Mouse (Mus musculus): Measurements from ENCODE around the gene Tbr1. TPM values are rescaled to one million over a fixed set of nuclear protein-coding genes. Genes with fewer than 3 reads are reported as not detected.

The Tbr1 gene
- polyA plus RNA-seq, 1 experiment: 0.68 TPM

DNA sequence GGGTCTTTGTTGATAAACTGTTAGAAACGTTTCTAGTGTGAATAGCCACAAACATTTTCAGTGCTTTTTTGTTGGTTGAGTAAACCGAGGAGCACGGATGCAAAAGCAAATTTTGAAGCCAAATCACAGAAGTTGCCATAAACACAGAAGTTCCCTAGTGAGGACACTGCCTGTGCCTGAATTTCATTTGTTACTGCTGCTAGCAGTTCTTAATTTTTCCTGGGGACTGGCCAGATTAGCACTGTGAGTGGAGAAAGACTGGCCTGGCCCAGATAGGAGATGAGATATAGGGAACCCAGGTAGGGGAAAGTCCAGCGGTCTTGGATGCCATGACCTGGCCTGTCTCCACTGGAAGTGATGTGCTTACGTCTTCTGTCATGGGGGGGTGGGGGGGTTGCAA is 7.8 kb upstream of the Tbr1 start:
- H3K4me1 ChIP-seq (ENCODE audit: control insufficient read depth, insufficient read depth, low read length): no peaks in the 10 kb centered on the region
- TF ChIP-seq POLR2A (IDR thresholded peaks at IDR 0.05; ENCODE audit: control insufficient read depth, low read depth, low read length) (no peak), CTCF (IDR thresholded peaks at IDR 0.05; ENCODE audit: control insufficient read depth, insufficient read depth, insufficient replicate concordance, low read depth, low read length) (no peak)
- H3K27ac ChIP-seq (ENCODE audit: control insufficient read depth, insufficient read depth, low read depth, low read length): no peak overlapping the region
- H3K27me3 ChIP-seq (ENCODE audit: control insufficient read depth, insufficient read depth, low read length): no peaks in the 10 kb centered on the region
- no peaks in the 10 kb centered on the region for H3K36me3 ChIP-seq (ENCODE audit: control insufficient read depth, insufficient read depth, low read length)
- no peak overlapping the region for H3K4me3 ChIP-seq (ENCODE audit: control insufficient read depth, low read depth, low read length)

GRCm38 (mm10) chr2:61798048-61798447 is 4.7 kb upstream of the Tbr1 start:
- no peaks in the 10 kb centered on the region for H3K36me3 ChIP-seq (ENCODE audit: control insufficient read depth, insufficient read depth, low read length)
- TF ChIP-seq CTCF (IDR thresholded peaks at IDR 0.05; ENCODE audit: control insufficient read depth, insufficient read depth, insufficient replicate concordance, low read depth, low read length) (no peak), POLR2A (IDR thresholded peaks at IDR 0.05; ENCODE audit: control insufficient read depth, low read depth, low read length) (no peak)
- no peak overlapping the region for H3K27ac ChIP-seq (ENCODE audit: control insufficient read depth, insufficient read depth, low read depth, low read length)
- no peak overlapping the region for H3K4me3 ChIP-seq (ENCODE audit: control insufficient read depth, low read depth, low read length)
- H3K4me1 ChIP-seq (ENCODE audit: control insufficient read depth, insufficient read depth, low read length): peaks cover 4% of the 10 kb centered on the region
- H3K27me3 ChIP-seq (ENCODE audit: control insufficient read depth, insufficient read depth, low read length): no peaks in the 10 kb centered on the region

- Histone ChIP-seq H3K4me3 (ENCODE audit: control insufficient read depth, low read depth, low read length) (no peak overlapping the region), H3K27ac (ENCODE audit: control insufficient read depth, insufficient read depth, low read depth, low read length) (no peak overlapping the region), H3K27me3 (ENCODE audit: control insufficient read depth, insufficient read depth, low read length) (peaks cover 2% of the 10 kb centered on the region), H3K36me3 (ENCODE audit: control insufficient read depth, insufficient read depth, low read length) (no peaks in the 10 kb centered on the region), H3K4me1 (ENCODE audit: control insufficient read depth, insufficient read depth, low read length) (peaks cover 9% of the 10 kb centered on the region)
- TF ChIP-seq CTCF (IDR thresholded peaks at IDR 0.05; ENCODE audit: control insufficient read depth, insufficient read depth, insufficient replicate concordance, low read depth, low read length): no peak
- TF ChIP-seq POLR2A (IDR thresholded peaks at IDR 0.05; ENCODE audit: control insufficient read depth, low read depth, low read length): no peak
Observed at GRCm38 (mm10) chr2:61803443-61804367, 975 bp downstream of the Tbr1 start.

- no peak overlapping the region for H3K4me3 ChIP-seq (ENCODE audit: control insufficient read depth, low read depth, low read length)
- H3K27ac ChIP-seq (ENCODE audit: control insufficient read depth, insufficient read depth, low read depth, low read length): no peak overlapping the region
- no peaks in the 10 kb centered on the region for H3K36me3 ChIP-seq (ENCODE audit: control insufficient read depth, insufficient read depth, low read length)
- H3K27me3 ChIP-seq (ENCODE audit: control insufficient read depth, insufficient read depth, low read length): peaks cover 2% of the 10 kb centered on the region
- H3K4me1 ChIP-seq (ENCODE audit: control insufficient read depth, insufficient read depth, low read length): peaks cover 9% of the 10 kb centered on the region
- TF ChIP-seq POLR2A (IDR thresholded peaks at IDR 0.05; ENCODE audit: control insufficient read depth, low read depth, low read length) (no peak), CTCF (IDR thresholded peaks at IDR 0.05; ENCODE audit: control insufficient read depth, insufficient read depth, insufficient replicate concordance, low read depth, low read length) (no peak)
Observed at GRCm38 (mm10) chr2:61804382-61804840, 1.7 kb downstream of the Tbr1 start.

- no peak for TF ChIP-seq POLR2A (IDR thresholded peaks at IDR 0.05; ENCODE audit: control insufficient read depth, low read depth, low read length)
- TF ChIP-seq CTCF (IDR thresholded peaks at IDR 0.05; ENCODE audit: control insufficient read depth, insufficient read depth, insufficient replicate concordance, low read depth, low read length): no peak
- no peak overlapping the region for H3K27ac ChIP-seq (ENCODE audit: control insufficient read depth, insufficient read depth, low read depth, low read length)
- peak overlapping the region; percentile 0 for H3K4me3 ChIP-seq (ENCODE audit: control insufficient read depth, low read depth, low read length)
- no peaks in the 10 kb centered on the region for H3K36me3 ChIP-seq (ENCODE audit: control insufficient read depth, insufficient read depth, low read length)
- peaks cover 2% of the 10 kb centered on the region for H3K27me3 ChIP-seq (ENCODE audit: control insufficient read depth, insufficient read depth, low read length)
- peaks cover 9% of the 10 kb centered on the region for H3K4me1 ChIP-seq (ENCODE audit: control insufficient read depth, insufficient read depth, low read length)
Observed at GRCm38 (mm10) chr2:61804841-61805540, 2.3 kb downstream of the Tbr1 start.

DNA sequence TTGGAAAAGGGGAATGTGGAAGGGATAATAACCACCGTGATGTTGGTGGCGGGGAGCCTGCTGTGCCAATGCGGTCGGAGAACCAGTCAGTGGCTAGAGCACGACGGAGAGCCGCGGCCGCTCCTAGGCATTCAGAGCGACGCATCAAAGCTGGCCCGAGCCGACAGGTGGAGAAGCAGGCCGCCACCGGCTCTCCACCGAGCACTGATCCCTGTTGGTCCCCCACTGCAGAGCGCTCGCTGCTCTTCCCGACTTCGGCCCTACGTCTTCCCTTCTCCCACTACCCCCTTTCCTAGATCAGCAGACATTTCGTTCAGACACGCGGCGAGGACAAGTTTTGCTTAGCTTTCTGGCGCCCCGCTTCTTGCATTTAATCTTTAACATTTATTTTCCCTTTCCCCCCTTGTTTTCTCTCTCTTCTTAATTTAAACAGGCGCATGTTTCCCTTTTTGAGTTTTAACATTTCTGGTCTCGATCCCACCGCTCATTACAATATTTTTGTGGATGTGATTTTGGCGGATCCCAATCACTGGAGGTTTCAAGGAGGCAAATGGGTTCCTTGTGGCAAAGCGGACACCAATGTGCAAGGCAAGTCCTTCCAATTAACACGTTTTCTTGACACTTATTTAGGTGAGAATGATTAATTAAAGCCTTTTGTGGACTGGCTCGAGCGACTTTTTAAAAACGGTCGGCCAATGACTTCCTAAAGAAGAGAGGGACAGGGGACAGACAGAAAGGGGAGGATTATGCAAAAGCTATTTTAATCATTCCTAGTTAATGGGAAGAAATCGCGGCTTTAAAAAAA is 3.0 kb downstream of the Tbr1 start:
- no peak overlapping the region for H3K27ac ChIP-seq (ENCODE audit: control insufficient read depth, insufficient read depth, low read depth, low read length)
- H3K36me3 ChIP-seq (ENCODE audit: control insufficient read depth, insufficient read depth, low read length): no peaks in the 10 kb centered on the region
- H3K4me1 ChIP-seq (ENCODE audit: control insufficient read depth, insufficient read depth, low read length): peaks cover 9% of the 10 kb centered on the region
- H3K4me3 ChIP-seq (ENCODE audit: control insufficient read depth, low read depth, low read length): peak overlapping the region; percentile 0
- TF ChIP-seq POLR2A (IDR thresholded peaks at IDR 0.05; ENCODE audit: control insufficient read depth, low read depth, low read length) (no peak), CTCF (IDR thresholded peaks at IDR 0.05; ENCODE audit: control insufficient read depth, insufficient read depth, insufficient replicate concordance, low read depth, low read length) (no peak)
- H3K27me3 ChIP-seq (ENCODE audit: control insufficient read depth, insufficient read depth, low read length): peaks cover 2% of the 10 kb centered on the region
